Mouse (Mus musculus) midbrain, embryonic 10.5 days (tissue): ENCODE results near the gene Gm37240. TPM values are rescaled to one million over a fixed set of nuclear protein-coding genes. Genes with fewer than 3 reads are reported as not detected.

ENCODE experiments used
- DNase-seq: peaks from one replicate; pipeline ENCODE4 v3.0.0-alpha.2; 2017; ENCODE audit warnings: low spot score
- H3K27ac ChIP-seq: fragments of 300-500 bp; sonication (generic); replicated peaks from 2 replicates; pipeline ENCODE4 v1.5.1; 2016; ENCODE audit warnings: mild to moderate bottlenecking
- H3K27me3 ChIP-seq: fragments of 300-500 bp; sonication (generic); 2 replicates; pipeline ENCODE4 v1.6.1; 2016; ENCODE audit warnings: low read depth, mild to moderate bottlenecking; ENCODE audit not compliant: poor library complexity, severe bottlenecking
- H3K36me3 ChIP-seq: fragments of 300-500 bp; sonication (generic); 2 replicates; pipeline ENCODE4 v1.6.1; 2016; ENCODE audit warnings: mild to moderate bottlenecking, moderate library complexity
- H3K4me1 ChIP-seq: fragments of 300-500 bp; sonication (generic); 2 replicates; pipeline ENCODE4 v1.6.1; 2016
- H3K4me3 ChIP-seq: fragments of 300-500 bp; sonication (generic); 2 replicates; pipeline ENCODE4 v1.5.1; 2016; ENCODE audit warnings: mild to moderate bottlenecking, moderate library complexity
- H3K9me3 ChIP-seq: fragments of 300-500 bp; sonication (generic); replicated peaks from 2 replicates; pipeline ENCODE4 v1.6.1; 2016; ENCODE audit warnings: mild to moderate bottlenecking
- WGBS: fragments of 180-500 bp; shearing (Covaris S2); methylation state at CpG from one replicate; pipeline ENCODE4 v1.1.7; 2016; 5-methylcytosine and 5-hydroxymethylcytosine counted together
- polyA plus RNA-seq: library from polyadenylated mRNA; unstranded; fragments of >200 nt; fragmentation: Nextera tagmentation; extraction: Ambion mirVana; gene quantifications from 2 replicates; pipeline ENCODE4 v1.2.1, GENCODE M21; 2016

The Gm37240 gene
- polyA plus RNA-seq, 1 experiment from 2014 or later: 0.44 TPM

- peaks cover 53% of the 10 kb centered on the region for H3K27me3 ChIP-seq
- DNase-seq: no peak
- WGBS: 92% methylated on average over 12 of the region's 12 CpGs
- H3K27ac ChIP-seq: no peak overlapping the region
- no peak overlapping the region for H3K4me3 ChIP-seq
- no peaks in the 10 kb centered on the region for H3K36me3 ChIP-seq
- no peaks in the 10 kb centered on the region for H3K9me3 ChIP-seq
- peaks cover 33% of the 10 kb centered on the region for H3K4me1 ChIP-seq
Measured at GRCm38 (mm10) chr3:84474981-84475775, 1412.1 kb downstream of the Gm37240 start.

- Histone ChIP-seq H3K27me3 (peaks cover 45% of the 10 kb centered on the region), H3K36me3 (no peaks in the 10 kb centered on the region), H3K4me1 (peaks cover 26% of the 10 kb centered on the region), H3K27ac (no peak overlapping the region), H3K9me3 (no peaks in the 10 kb centered on the region), H3K4me3 (no peak overlapping the region)
- no peak for DNase-seq
- WGBS: 86% methylated on average over 6 of the region's 6 CpGs
Measured at GRCm38 (mm10) chr3:84474398-84474797, 1412.9 kb downstream of the Gm37240 start.

GRCm38 (mm10) chr3:84472955-84473354 lies 1414.4 kb downstream of the Gm37240 start:
- Histone ChIP-seq H3K36me3 (no peaks in the 10 kb centered on the region), H3K27ac (no peak overlapping the region), H3K4me3 (no peak overlapping the region), H3K4me1 (peaks cover 17% of the 10 kb centered on the region), H3K27me3 (peaks cover 35% of the 10 kb centered on the region), H3K9me3 (no peaks in the 10 kb centered on the region)
- 74% methylated on average over 5 of the region's 5 CpGs for WGBS
- no peak for DNase-seq

- WGBS: 67% methylated on average over 3 of the region's 3 CpGs
- no peak for DNase-seq
- peaks cover 31% of the 10 kb centered on the region for H3K27me3 ChIP-seq
- H3K27ac ChIP-seq: no peak overlapping the region
- H3K9me3 ChIP-seq: no peaks in the 10 kb centered on the region
- no peak overlapping the region for H3K4me3 ChIP-seq
- no peaks in the 10 kb centered on the region for H3K36me3 ChIP-seq
- H3K4me1 ChIP-seq: peaks cover 21% of the 10 kb centered on the region
Measured at GRCm38 (mm10) chr3:84472527-84472926, 1414.8 kb downstream of the Gm37240 start.

- Histone ChIP-seq H3K27me3 (peaks cover 17% of the 10 kb centered on the region), H3K4me3 (no peak overlapping the region), H3K9me3 (no peaks in the 10 kb centered on the region), H3K36me3 (no peaks in the 10 kb centered on the region), H3K4me1 (peaks cover 24% of the 10 kb centered on the region), H3K27ac (no peak overlapping the region)
- 89% methylated on average over 4 of the region's 4 CpGs for WGBS
- no peak for DNase-seq
Measured at GRCm38 (mm10) chr3:84471146-84471545, 1416.2 kb downstream of the Gm37240 start.

GRCm38 (mm10) chr3:84468111-84468453 lies 1419.2 kb downstream of the Gm37240 start:
- H3K4me3 ChIP-seq: no peak overlapping the region
- peaks cover 4% of the 10 kb centered on the region; the same call in 1 of the 2 replicates for H3K27me3 ChIP-seq
- H3K36me3 ChIP-seq: no peaks in the 10 kb centered on the region
- DNase-seq: no peak
- no peaks in the 10 kb centered on the region for H3K9me3 ChIP-seq
- H3K27ac ChIP-seq: 0 out of 2 replicates have a peak overlapping the region, but pooled peaks have one; percentile 52
- WGBS: 22% methylated on average over 4 of the region's 4 CpGs
- peaks cover 20% of the 10 kb centered on the region for H3K4me1 ChIP-seq

- H3K27ac ChIP-seq: 0 out of 2 replicates have a peak overlapping the region, but pooled peaks have one; percentile 52
- WGBS: 66% methylated on average over 10 of the region's 10 CpGs
- H3K27me3 ChIP-seq: peaks cover 4% of the 10 kb centered on the region; the same call in 1 of the 2 replicates
- no peak overlapping the region for H3K4me3 ChIP-seq
- peak; percentile 34 for DNase-seq
- H3K9me3 ChIP-seq: no peaks in the 10 kb centered on the region
- H3K4me1 ChIP-seq: peaks cover 17% of the 10 kb centered on the region
- no peaks in the 10 kb centered on the region for H3K36me3 ChIP-seq
Measured at GRCm38 (mm10) chr3:84467419-84468110, 1419.8 kb downstream of the Gm37240 start.

GRCm38 (mm10) chr3:84465822-84466500 lies 1421.4 kb downstream of the Gm37240 start:
- 81% methylated on average over 6 of the region's 6 CpGs for WGBS
- H3K4me1 ChIP-seq: peaks cover 33% of the 10 kb centered on the region
- H3K27ac ChIP-seq: no peak overlapping the region
- H3K9me3 ChIP-seq: no peaks in the 10 kb centered on the region
- no peak overlapping the region for H3K4me3 ChIP-seq
- DNase-seq: no peak
- no peaks in the 10 kb centered on the region for H3K36me3 ChIP-seq
- H3K27me3 ChIP-seq: peaks cover 4% of the 10 kb centered on the region

- Histone ChIP-seq H3K27me3 (no peaks in the 10 kb centered on the region; the same call in 1 of the 2 replicates), H3K27ac (peak overlapping the region; percentile 59; the same call in 1 of the 2 replicates), H3K9me3 (no peaks in the 10 kb centered on the region), H3K4me3 (no peak overlapping the region), H3K36me3 (no peaks in the 10 kb centered on the region), H3K4me1 (peaks cover 35% of the 10 kb centered on the region)
- WGBS: 52% methylated on average over 4 of the region's 4 CpGs
- DNase-seq: no peak
Measured at GRCm38 (mm10) chr3:84461687-84462086, 1425.6 kb downstream of the Gm37240 start.

GRCm38 (mm10) chr3:84460952-84461351 lies 1426.4 kb downstream of the Gm37240 start:
- WGBS: 58% methylated on average over 12 of the region's 12 CpGs
- Histone ChIP-seq H3K4me1 (peaks cover 35% of the 10 kb centered on the region), H3K27me3 (no peaks in the 10 kb centered on the region; the same call in 1 of the 2 replicates), H3K36me3 (no peaks in the 10 kb centered on the region), H3K9me3 (no peaks in the 10 kb centered on the region), H3K4me3 (no peak overlapping the region), H3K27ac (peak overlapping the region; percentile 24; the same call in 1 of the 2 replicates)
- no peak for DNase-seq

GRCm38 (mm10) chr3:84460499-84460898 lies 1426.8 kb downstream of the Gm37240 start:
- 46% methylated on average over 3 of the region's 3 CpGs for WGBS
- H3K27ac ChIP-seq: peak overlapping the region; percentile 24; the same call in 1 of the 2 replicates

GRCm38 (mm10) chr3:84455733-84456417 lies 1431.4 kb downstream of the Gm37240 start:
- no peak overlapping the region for H3K27ac ChIP-seq
- H3K4me3 ChIP-seq: no peak overlapping the region

More at GRCm38 (mm10) chr3:84460499-84460898, 1426.8 kb downstream of the Gm37240 start:
- no peak for DNase-seq
- Histone ChIP-seq H3K4me1 (peaks cover 35% of the 10 kb centered on the region), H3K36me3 (no peaks in the 10 kb centered on the region), H3K4me3 (no peak overlapping the region), H3K9me3 (no peaks in the 10 kb centered on the region), H3K27me3 (no peaks in the 10 kb centered on the region; the same call in 1 of the 2 replicates)

More at GRCm38 (mm10) chr3:84455733-84456417, 1431.4 kb downstream of the Gm37240 start:
- no peaks in the 10 kb centered on the region for H3K36me3 ChIP-seq
- H3K27me3 ChIP-seq: peaks cover 5% of the 10 kb centered on the region; the same call in 1 of the 2 replicates
- peaks cover 24% of the 10 kb centered on the region for H3K4me1 ChIP-seq
- 82% methylated on average over 12 of the region's 12 CpGs for WGBS
- no peak for DNase-seq
- no peaks in the 10 kb centered on the region for H3K9me3 ChIP-seq
